Mouse (Mus musculus) adipocyte (in vitro differentiated cells): ENCODE data around the gene Psg16.
"Not testable (repeated sequence)": the region's sequence is repeated elsewhere in the genome, so short reads cannot be mapped to it uniquely, and the experiment has no call there.

Source experiments
- DNase-seq: peaks from one replicate; pipeline ENCODE4 v3.0.0-alpha.2; 2016; ENCODE audit warnings: low spot score

Gene Psg16

DNA sequence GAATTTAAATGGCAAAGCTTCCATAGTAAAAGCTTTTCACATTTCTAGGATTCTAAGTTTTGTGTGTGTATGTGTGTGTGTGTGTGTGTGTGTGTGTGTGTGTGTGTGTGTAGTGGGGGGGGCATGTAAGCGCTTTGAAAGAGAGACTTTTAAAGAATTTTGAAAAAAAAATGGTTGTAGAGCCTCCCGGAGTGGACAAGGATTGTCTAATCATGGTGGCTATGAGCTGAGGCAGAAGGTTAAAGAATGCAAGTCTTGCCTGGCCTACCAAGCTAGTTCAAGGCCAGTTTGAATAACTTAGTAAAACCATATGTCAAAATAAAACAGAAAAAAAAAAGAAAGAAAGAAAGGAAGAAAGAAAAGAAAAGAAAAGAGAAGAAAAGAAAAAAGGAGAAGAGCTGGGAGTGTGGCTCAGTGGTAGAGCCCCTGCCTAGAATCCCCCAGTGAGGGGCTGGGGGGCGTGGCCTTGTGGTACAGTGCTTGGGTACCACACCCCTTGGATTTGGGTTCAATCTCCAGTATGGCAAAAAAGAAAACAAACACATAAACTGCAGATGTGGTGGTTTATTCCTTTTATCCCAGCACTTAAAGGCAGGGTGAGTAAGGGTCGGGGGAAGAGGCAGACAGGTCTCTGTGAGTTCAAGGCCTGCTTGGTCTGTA, 18.4 kb upstream of the Psg16 start:
- DNase-seq = no peak

DNA sequence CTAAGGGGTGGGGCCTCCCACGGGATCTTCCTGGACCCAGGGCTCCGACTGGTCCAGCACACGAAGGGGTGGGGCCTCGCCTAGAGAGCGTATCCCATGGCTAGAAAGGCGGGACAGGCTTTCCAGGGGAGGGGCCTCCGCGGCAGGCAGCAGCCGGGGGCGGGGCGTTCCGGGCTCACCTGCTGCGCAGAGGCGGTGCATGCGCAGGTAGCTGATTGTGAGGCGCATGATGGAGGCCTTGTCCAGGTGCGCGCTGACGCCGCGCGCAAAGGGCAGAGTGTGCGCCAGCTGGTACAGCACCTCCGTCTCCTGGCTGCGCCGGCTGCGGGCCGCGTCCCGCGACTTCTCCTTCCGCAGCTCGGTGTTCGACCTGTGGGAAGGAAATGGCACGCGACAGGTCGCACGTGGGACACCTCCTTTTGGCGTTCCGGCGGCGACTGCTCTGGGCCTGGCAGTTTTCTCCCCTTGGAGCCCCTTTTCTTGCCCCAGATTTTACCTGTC, 17.7 kb upstream of the Psg16 start:
- DNase-seq = no peak

DNA sequence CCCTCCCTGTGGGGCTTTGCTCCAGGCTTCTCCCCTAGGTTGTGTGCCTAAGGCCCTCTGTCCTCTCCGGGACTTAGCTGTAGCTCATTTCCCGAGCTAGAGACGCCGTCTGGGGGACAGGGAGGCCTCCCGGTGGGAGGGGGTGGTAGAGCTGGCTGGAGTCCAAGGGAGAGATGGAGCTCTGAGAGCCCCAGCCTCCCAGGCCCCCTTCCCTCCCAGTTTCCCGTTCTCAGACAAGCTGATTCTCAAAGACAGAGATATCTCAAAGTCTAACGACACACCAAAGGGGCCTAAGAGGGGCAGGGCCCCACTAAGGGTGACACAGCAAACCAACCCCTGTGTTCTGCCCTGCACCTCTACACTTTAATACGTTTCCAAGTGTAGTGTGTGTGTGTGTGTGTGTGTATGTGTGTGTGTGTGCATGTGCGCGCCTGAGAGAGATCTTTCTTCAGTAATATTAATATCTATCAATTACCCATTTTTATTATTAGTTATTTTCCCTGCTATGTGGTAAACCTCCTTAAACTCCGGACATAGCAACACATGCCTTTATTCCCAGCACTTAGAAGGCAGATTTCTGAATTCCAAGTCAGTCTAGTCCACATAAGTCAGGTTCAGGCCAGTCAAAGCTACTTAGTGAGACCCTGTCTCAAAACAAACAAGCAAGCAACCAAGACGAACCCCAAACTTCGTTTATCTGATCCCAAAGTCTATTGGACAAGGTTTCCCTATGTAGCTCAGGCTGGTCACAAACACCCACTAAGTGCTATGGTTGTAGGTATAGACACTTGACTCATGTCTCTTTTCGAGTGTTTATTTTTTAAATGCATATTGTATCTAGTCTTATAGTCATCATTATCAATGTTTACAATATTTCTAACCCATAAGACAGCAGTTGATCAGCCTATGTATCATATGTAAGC, 17.0 kb upstream of the Psg16 start:
- no peak for DNase-seq

DNA sequence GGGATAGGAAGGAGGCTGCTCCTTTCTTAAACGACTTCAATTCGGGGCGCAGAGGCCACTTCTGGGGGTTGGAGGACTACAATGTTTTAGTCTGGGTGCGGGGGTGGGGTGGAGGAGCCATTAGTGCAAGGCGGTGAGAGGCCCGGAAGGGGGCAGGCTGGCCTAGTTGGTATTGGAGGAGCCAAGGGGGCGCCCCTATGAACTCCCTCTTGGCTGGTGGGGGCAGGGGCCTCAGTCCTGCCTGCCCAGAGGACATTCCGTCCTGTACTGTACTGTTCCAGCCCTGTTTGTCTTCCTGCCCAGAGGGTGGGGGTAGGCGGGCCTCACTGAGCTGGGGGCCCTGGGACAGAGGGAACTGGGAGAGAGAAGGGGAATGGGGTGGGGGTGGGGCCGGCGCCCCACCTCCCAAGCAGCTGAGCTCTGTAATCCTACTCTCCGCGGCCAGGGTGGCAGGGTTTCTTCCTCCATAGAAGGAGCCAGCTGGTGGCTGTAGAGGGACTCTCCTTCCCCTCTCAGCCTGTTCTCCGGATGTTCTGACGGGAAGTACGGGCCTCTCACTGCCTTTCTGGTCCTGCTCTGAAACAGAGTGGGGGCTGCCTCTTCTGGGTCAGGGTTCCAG, 15.7 kb upstream of the Psg16 start:
- peak; percentile 63 for DNase-seq

DNA sequence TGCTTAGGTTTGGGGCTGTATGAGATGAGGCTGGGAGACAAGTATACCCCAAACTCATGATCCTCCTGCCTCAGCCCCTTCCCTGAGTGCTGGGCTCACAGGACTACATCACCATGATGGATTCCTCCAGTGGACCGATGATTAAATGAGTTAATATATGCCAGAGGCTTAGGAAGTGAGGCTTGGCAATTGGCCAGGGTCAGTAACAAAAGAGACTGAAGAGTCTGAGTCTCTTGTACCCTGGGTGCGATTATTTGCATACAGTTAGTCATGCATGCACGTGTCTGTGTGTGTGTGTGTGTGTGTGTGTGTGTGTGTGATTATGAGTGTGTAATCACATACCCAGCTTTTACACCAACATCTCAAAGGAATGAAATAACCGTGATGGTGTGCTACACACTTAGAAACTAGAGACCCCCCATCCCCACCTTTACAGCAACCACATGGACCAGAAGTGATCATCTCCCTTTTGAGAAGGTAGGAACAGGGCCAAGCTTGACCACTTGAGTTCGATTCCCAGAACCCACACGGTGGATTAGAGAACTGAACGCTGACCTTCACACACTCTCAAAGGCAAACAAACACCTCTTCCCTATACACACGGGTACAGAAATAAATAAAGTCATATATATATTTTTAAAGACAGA, 14.9 kb upstream of the Psg16 start:
- peak; percentile 28 for DNase-seq

DNA sequence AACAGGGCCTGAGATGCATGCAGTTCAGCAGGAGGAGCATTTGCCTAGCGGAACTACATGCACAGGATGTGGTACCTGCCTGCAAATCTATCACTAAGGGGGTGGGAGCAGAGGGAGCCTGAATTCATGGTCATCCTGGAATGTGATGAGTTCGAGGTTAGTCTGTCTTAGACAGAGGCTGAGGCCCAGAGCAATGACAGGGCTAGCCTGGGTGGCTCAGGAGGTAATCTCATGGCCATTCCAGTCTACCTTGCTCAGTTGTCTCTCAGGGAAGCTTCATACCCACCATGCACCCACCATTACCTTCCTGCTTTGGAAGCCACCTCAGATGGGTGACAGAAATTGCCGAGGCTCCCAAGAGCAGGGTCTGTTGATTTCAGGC, 14.4 kb upstream of the Psg16 start:
- no peak for DNase-seq

DNA sequence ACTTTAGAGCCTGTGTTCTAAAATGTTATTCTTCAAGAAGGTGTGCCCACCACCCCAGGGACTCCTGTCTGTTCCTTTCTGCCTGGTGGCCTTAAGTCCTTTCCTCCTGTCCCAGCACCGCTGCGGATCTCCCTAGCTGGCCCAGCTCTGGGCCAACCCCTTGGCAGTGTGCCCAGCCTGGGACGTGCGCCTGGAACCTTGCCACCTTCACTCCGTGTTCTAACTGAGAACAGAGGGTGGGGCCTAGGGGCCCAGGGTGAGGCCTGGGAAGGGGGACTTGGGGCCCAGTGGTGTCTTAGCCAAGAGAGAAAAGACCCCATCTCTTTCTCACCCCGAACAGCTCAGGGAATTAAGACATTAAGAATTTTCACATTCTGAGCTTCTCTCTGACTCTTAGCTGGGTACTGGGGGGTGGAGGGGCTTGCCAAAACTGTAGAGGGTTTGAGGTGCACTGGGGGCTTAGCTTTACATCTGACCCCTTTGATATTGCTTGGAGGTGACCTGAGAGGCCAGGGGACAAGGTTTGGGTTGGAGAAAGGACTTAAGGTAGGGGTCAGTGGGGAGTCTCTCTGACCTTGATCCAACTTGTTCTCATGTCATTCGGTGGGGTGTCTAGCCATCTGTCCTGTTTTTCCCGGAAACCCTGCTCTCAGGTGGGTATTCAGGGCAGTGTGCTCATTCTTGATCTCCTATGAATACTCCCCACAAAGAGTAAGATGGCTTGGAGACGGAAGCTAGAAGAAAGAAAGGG, 13.6 kb upstream of the Psg16 start:
- DNase-seq = peak; percentile 89

DNA sequence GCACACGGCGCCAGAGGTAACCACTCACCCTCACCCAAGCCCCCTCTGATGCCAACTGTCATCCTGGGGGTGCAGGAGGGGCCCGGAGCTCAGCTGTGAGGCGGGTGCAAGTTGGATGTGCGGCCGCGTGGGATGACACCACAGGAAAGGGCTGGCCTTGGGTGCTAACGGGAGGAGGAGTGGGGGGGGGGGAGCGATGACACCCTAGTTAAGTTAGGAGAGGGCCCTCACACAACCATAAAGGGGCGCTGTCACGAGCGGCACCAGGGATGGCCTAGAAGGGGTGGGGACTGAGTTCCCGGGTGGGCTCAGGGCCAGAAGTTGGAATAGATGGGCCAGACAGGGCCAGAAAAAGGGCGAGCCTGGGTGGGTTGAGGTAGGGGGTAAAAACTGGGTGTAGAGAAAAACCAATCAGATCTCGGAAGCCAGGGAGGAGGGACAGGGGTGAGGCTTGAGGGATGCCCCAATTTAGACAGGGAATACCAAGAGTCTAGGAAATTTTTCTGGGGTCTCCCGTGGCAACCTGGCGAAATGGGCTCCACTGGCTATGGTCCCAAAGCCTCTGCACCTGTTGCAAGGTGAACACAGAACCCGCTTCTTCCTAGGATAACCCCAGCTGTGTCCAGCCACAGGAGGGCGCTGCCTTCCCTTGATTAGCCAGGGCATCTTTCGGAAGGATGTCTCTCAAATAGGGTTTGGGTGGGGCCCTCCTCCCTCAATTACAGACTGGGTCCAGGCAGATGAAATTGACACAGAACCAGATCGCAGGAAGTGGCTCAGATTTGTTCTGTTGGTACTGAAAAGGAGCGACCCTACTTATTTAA, 12.8 kb upstream of the Psg16 start:
- DNase-seq = no peak

DNA sequence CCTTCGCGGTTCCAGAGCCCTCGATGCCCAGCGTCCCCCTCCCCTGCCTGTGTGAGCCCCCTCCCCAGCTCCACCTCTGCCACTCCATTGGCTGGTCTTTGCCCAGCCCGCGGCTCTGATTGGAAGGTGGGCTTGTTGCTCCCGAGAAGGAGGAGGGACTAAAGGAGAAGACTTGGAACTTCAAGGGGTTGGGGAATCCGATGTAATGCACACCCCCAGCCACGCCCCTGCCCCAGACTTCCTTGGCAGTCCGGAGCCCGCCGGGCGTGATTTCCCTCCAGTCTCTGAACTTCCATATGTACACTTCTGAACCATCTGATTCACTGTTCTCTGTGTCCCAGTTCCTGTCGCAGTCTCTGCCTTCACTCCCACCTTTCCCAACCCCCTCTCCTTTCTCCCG, 11.5 kb upstream of the Psg16 start, which contains the start of gene Hif3a:
Gene Hif3a (minus strand): TSS at position 39 of the 400 bp plus-strand sequence.
- peak; percentile 13 for DNase-seq

DNA sequence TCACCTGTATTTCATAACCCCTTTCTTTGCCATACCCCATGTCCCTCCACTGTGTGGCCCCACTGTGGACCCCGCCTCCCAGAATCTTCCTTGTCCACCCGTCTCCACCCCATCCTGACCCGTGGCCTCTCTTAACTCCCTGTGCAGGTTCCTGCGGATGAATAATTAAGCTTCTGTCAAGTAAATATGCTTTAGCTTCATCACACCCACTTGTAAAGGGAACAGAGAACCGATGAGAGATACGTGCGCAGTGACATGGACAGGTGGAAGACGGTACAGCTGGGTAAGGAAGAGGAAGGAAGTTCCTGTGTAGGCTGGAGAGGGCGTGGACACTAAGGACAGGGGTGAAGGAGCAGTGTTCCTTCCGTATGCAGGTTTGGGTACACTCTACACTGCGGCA, 11.0 kb upstream of the Psg16 start:
- DNase-seq = no peak

DNA sequence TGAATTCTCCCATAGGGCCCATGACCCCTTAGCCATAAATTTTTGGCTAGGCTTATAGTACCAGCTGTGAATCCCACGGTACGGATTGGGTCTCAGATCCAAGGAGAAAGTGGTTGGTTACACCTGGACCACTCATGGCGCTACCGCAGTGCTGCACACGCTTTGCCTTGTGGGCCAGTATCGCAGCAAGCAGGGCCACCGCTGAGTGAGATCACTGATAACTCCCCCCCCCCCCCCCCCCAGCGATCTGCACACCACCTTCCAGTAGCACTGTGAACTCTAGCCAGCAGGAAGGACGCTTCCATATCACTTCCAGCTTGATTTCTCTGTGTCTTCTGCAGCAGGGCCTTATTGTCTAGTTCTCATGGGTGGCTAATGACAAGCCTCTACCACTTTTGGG, 8.2 kb upstream of the Psg16 start:
- no peak for DNase-seq

DNA sequence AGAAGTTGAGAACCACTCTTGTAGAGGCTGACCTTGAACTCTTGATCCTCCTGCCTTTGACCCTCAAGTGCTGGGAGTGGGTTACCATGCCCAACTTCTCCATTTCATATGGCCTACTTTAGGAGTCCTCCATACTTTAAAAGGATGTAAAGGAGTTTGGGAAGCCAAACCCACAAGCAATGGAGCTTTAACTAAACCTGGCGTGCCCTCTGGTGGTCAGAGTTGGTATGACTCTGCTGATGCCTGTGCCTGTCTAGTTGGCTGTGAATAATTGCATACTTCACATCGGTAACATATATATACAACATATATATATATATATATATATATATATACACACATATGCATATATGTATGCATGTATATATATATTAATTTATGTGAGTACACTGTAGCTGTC, 7.4 kb upstream of the Psg16 start:
- peak; percentile 76 for DNase-seq

DNA sequence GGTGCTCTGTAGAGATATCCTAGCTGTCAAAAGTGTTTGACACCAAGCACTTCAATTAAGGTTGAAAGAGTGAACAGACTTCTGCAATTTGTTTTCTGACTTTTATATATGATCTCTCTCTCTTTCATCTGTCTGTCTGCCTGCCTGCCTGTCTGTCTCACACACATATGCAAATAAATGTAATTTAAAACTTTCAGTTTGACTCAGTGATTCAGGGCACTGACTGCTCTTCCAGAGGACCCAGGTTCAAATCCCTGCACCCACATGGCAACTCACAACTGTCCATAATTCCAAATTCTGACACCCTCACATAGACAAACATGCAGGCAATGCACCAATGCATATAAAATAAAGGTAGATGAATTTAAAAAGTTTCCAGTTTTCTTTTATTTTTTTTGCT, 6.8 kb upstream of the Psg16 start:
- DNase-seq = no peak

DNA sequence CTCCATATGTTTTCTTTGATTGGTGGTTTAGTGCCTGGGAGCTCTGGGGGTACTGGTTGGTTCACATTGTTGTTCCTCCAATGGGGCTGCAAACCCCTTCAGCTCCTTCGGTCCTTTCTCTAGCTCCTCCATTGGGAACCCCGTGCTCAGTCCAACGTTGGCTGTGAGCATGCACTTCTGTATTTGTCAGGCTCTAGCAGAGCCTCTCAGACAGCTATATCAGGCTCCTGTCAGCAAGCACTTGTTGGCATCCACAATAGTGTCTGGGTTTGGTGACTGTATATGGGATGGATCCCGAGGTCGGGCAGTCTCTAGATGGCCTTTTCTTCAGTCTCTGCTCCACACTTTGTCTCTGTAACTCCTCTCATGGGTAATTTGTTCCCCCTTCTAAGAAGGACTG, 6.2 kb upstream of the Psg16 start:
- DNase-seq = not testable (repeated sequence)

DNA sequence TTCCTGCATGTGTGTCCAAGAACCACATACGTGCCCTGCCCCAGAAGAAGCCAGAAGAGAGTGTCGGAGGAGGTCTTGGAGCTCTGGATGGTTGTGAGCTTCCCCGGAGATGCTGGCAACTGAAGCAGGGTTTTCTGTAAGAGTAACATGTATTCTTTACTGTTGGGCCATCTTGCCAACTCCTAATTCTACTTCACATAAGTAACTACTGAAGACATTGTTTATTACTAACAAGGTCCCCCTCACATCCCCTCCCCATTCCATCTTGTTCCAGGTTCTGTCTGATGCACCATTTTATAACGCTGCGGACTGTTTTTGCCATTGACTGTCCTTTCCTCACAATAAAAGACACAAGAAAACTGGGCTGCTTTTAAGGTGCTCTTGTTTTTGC, 332 bp upstream of the Psg16 start:
- DNase-seq = no peak

DNA sequence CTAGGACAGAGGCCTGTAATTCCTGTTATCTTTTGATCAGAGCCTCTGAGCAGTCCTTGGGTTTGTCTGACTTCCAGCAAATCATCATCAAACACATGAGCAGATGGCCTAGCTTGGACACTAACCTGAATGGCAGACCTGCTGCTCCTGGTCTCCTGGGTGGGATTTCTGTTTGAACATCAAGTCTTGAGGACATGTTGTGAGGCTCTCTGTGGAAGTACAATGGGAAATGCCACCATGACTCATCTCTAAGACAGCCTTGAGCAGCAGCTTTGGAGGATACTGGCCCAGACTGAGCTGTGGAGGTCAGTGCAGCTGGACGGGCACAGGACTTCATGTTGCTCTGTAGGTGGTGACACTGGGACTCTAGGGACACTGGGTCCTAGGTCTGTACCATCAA, 2.7 kb downstream of the Psg16 start:
- no peak for DNase-seq

DNA sequence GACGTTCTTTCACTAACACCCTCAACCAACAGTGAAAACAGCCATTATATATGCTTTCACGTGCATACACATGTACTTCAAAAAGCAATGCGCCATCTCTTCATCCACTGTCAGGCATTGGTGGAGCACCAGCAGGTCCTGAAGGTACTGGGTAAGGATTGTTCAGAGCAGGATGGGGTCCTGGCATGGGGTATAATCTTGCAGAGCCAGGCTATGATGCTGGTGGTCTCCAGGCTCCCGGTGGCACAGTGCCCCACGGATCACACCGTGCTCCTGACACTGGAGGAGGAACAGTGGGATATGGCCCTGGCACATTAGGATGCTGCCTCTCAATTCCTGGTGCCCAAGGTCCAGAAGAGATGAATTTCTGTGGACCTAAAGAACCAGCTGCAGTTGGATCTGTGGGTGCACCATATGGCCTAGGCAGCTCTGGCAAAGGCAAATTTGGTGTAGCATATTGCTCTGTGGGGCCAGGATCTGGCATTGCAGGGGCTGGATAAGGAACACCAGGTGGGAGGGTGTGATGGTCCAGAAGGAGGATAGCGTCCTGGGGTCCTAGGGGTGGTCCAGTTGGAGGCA, 4.3 kb downstream of the Psg16 start:
- DNase-seq = no peak

DNA sequence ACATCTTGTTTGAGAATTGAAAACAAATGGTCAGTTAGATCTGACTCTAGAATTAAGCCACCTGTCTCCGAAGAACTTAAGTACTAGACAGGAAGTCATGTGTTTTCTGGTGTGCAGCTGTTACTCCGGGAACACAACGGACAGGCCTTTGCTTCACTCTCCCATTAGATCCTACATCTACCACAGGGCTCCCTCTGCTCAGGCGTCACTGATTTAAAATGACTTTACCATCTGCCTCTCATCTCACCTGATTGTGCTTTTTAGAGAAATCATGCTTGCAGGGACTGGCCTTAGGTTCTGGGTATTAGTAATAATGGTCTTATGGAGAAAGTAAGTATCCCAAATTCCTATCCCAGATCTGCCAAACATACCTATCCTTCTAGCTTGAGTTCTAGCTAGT, 8.9 kb downstream of the Psg16 start:
- no peak for DNase-seq

DNA sequence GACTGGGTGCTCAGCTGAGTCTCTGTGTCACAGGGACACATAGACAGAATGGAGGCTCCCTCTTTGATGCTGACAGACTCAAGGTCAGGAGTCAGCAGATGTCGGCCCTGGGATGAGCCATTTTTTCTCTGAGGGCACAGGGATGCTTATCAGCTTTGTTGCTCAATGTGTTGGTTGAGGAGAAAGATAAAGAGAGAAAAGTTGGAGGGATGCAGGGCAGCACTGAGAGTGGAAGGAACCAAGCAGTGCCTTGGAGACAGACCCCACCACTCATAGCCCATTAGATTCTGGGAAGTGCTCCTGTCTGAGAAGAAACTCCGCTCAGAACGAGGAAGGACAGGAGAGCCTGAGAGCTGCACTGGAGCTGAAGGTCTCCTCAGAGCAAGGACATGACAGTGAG, 13.9 kb downstream of the Psg16 start:
- no peak for DNase-seq

DNA sequence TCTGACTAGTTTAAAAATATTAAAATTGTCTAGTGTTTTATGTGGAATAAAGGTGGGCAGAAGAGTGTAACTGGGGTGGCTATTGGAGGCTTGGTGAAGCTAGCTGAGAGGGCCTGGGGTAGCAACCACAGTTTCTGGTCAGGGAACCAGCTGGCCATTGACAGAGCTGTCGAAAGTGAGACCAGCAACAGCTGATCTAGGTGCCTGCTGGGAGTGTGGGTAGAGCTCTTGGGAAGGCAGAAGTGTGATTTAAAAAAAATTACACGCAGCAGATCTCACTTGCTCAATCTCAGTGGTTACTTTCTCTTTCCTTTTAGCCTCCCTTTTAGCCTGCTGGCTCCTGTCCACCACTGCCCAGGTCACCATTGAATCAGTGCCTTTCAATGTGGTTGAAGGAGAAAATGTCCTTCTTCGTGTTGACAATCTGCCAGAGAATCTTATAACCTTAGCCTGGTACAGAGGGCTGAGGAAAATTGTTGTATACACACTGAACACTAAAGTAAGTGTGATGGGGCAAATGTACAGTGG, 16.3 kb downstream of the Psg16 start:
- DNase-seq = peak; percentile 26
